8 mouse cellular contexts compared by ENCODE assay signal in genomic region chr8:72492622-72493081, GRCm38 (mm10). TPM values are rescaled to one million over a fixed set of nuclear protein-coding genes. Genes with fewer than 3 reads are reported as not detected.
DNase-seq lines count a peak whose midpoint lies in the region; ATAC-seq lines count a peak whose summit lies in the region.

No protein-coding gene starts in this region.

- under 1% methylated on average over 56 of the region's 56 CpGs for WGBS in hindbrain, embryonic 15.5 days

- H3K27me3 ChIP-seq in hindbrain, embryonic 15.5 days, result no peaks in the 10 kb centered on the region

- H3K9me3 ChIP-seq in hindbrain, embryonic 15.5 days, result no peaks in the 10 kb centered on the region

- H3K27ac ChIP-seq in hindbrain, embryonic 15.5 days (replicated peaks), result peak overlapping the region; percentile 81

- peaks cover 34% of the 10 kb centered on the region for H3K4me1 ChIP-seq in hindbrain, embryonic 15.5 days (replicated peaks)

- H3K36me3 ChIP-seq in hindbrain, embryonic 15.5 days, result peaks cover 27% of the 10 kb centered on the region

- H3K4me2 ChIP-seq in hindbrain, embryonic 15.5 days, result peak overlapping the region; percentile 95

- peak; percentile 96 for ATAC-seq in hindbrain, embryonic 15.5 days (ENCODE audit: low FRiP score, low read depth)

- peak overlapping the region; percentile 85 for H3K9ac ChIP-seq in hindbrain, embryonic 15.5 days

- DNase-seq in T-cell, adult 2 months (ENCODE audit: low spot score), result peak; percentile 100
- DNase-seq in cerebellum, postnatal 36 days, result peak; percentile 98 to 100
- DNase-seq in frontal cortex, postnatal 36 days (ENCODE audit: low spot score in 2 of 2), result peak; percentile 99
- DNase-seq in left cerebral cortex, adult 11 months (ENCODE audit: low spot score), result peak; percentile 99
- peak; percentile 99 to 100 for DNase-seq in lung, postnatal 4 days
- DNase-seq in retina, postnatal 7 days (ENCODE audit: low read depth, low spot score), result peak; percentile 99
- peak; percentile 99 for DNase-seq in urinary bladder, adult 2 months (ENCODE audit: low spot score)

- H3K4me3 ChIP-seq in hindbrain, embryonic 15.5 days, result peak overlapping the region; percentile 88

RNA-seq across cellular contexts. Expression of gene Slc35e1, which starts 0.2 kb away (rescaled TPM):
- polyA plus RNA-seq in hindbrain, embryonic 15.5 days (2015; fragmentation: Nextera tagmentation; extraction: Ambion mirVana), result 17.8 and 20.0 TPM in 2 replicates
- polyA plus RNA-seq in urinary bladder, adult 2 months (2012; rRNA removed), result 21.4 and 22.2 TPM in 2 replicates

RNA-seq across cellular contexts. Expression of gene Cherp, which starts 17.6 kb away (rescaled TPM):
- polyA plus RNA-seq in hindbrain, embryonic 15.5 days (2015; fragmentation: Nextera tagmentation; extraction: Ambion mirVana), result 44.5 and 59.8 TPM in 2 replicates
- polyA plus RNA-seq in urinary bladder, adult 2 months (2012; rRNA removed), result 27.4 and 38.5 TPM in 2 replicates

RNA-seq across cellular contexts. Expression of gene 1700030K09Rik, which starts 49.0 kb away (rescaled TPM):
- polyA plus RNA-seq in hindbrain, embryonic 15.5 days (2015; fragmentation: Nextera tagmentation; extraction: Ambion mirVana), result 16.5 and 17.0 TPM in 2 replicates
- 8.7 and 9.3 TPM in 2 replicates for polyA plus RNA-seq in urinary bladder, adult 2 months (2012; rRNA removed)

RNA-seq across cellular contexts. Expression of gene Calr3, which starts 49.0 kb away (rescaled TPM):
- 0.85 and 1.5 TPM in 2 replicates for polyA plus RNA-seq in hindbrain, embryonic 15.5 days (2015; fragmentation: Nextera tagmentation; extraction: Ambion mirVana)
- polyA plus RNA-seq in urinary bladder, adult 2 months (2012; rRNA removed), result 0.98 and 1.2 TPM in 2 replicates

RNA-seq across cellular contexts. Expression of gene Med26, which starts 55.4 kb away (rescaled TPM):
- polyA plus RNA-seq in hindbrain, embryonic 15.5 days (2015; fragmentation: Nextera tagmentation; extraction: Ambion mirVana), result 15.8 and 18.6 TPM in 2 replicates
- 8.9 and 9.8 TPM in 2 replicates for polyA plus RNA-seq in urinary bladder, adult 2 months (2012; rRNA removed)

Comparison
In these comparisons a context has a peak if more than half of its experiments do, and no peak if none do; other contexts are left out.
1. Peak in every context shown above with its lines: DNase-seq, ATAC-seq, H3K4me3 ChIP-seq and H3K27ac ChIP-seq.